Mouse (Mus musculus): ENCODE results near the gene Plbd2.

Gene Plbd2

DNA sequence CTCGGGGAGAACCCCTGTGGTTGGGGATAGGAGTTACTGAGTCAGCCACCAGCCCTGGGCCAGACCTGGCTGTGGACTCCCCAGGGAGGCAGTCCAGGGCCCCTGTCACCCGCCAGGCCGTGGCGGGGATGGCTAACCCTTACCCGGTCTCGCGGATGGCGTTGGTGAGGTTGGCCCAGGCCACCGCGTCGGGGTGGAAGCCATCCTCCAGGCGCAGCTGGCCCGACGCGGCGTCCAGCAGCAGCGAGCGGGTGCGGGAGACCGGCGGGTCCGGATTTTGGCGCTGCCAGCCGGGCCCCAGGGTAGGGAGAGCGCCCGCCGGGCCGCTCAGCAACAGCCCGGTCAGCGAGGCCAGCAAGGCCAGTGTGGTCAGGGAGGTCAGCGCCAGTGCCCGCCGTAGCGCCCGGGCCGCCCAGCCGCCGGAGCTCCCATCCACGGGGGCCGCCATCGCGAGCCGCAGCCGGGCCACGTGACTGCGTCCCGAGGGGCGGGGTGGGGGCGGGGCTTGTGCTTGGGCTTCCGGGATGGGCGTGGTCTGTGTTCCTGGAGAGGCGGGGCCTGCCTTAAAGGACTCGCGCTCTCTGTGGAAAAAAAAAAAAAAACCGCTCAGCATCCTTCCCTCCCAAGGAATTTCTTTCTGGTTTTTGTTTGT lies at the start of gene Plbd2:
TSS of gene Plbd2 (minus strand) at position 482 of the 652 bp plus-strand sequence.
- peak; percentile 84 to 93 for DNase-seq (ENCODE audit: low spot score in 2 of 2)

DNA sequence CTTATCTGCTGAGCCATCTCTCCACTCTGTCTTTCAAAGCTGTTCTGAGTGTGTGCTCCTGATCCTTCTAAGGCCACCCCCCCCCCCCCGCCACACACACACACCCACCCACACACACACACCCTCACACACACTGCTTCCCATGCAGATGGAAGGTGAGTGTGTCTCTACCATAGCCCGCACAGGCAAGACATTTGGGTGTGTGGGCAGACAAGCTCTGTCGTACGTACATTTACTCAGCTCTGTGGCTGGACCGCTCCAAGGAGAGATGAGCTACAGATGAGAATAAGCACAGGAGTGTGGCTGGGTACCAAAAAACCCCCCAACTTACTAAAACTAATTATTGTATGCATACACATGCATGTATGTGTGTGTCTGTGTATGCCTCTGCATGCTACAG lies 47.2 kb upstream of the Plbd2 start:
- DNase-seq (ENCODE audit: low spot score in 2 of 2), result no peak

DNA sequence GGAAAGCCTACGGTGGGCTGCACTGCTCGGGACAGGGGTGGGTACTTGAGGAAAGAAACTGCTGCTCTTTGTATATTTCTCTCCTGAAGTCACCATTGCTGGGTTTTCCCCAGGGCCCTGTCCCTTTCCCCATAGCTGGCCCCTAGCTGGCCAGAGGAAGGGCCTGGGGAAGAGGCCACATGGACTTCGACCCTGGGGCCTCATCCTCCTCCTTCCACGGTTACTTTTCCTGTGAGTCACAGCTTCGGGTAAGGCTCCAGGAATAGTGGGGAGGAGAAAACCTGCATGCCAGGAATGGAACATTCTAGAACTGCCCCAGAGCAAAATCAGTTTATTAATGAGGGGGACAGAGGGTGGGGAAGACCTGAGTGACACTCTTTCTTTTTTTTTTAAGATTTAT lies 46.7 kb upstream of the Plbd2 start:
- no peak for DNase-seq (ENCODE audit: low spot score in 2 of 2)

DNA sequence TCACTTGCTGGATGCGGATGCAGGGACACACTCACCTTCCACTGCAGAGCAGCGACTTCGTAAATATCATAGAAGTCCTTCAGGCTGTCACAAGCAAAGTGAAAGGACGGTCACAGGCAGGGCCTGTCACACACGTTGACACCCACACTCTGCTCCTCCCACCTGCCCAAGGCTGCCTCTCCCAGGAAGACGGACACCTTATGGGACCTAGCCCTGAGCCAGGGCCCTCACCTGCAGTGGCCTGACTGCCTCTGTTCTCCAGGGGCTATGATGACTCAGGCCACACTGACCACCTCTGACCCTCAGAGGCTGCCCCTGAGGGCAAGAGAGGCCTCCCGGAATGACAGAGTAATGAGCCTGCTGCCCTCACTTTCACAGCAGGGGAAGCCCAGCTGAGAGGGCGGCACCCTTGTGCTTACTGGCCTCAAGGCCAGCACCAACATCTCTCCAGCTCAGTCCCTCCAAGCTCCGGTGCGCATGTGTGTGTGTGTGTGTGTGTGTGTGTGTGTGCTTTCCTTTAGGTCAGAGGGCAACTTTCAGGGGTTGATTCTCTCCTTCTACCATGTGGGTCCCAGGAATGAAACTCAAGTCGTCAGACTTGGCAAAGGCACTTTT lies 44.9 kb upstream of the Plbd2 start:
- DNase-seq (ENCODE audit: low spot score in 2 of 2), result no peak

DNA sequence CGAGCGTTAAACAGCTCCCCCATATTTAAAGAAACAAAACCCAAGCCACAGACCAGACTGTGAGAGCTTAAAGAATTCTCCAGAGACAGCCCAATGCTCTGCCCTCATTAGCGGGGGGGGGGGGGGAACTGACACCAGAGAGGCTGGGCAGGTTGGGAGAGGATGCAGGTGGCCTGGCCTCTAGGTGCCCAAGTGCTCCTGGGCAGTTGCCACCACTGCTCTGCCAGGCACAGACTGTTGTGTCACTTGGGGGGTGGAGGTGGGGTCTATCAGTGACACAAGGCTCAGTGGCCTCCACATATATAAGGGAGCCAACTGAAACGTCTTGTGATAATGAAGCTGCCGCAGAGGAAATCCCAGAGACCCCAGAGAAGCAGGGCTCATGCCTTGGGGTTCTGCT lies 33.2 kb upstream of the Plbd2 start:
- DNase-seq (ENCODE audit: low spot score in 2 of 2), result no peak

DNA sequence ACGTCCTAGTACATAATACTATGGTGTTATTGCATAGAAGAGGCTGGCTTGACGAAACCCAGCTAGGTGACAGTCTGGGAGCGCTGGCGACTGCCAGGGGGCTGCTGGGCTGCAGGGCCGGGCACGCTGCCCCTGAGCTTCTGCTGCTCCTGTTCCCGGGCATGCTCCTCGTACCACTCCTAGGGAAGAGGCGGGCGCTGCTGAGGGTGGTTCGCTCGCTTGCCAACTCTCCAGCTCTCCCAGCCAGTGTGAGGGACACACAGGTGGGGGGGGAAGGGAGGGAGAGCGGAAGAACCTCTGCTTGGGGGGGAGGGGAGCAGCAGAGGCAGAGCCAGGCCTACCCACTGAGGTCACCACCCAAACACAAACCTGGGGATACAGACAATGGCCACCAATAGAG lies 32.6 kb upstream of the Plbd2 start:
- no peak for DNase-seq (ENCODE audit: low spot score in 2 of 2)

DNA sequence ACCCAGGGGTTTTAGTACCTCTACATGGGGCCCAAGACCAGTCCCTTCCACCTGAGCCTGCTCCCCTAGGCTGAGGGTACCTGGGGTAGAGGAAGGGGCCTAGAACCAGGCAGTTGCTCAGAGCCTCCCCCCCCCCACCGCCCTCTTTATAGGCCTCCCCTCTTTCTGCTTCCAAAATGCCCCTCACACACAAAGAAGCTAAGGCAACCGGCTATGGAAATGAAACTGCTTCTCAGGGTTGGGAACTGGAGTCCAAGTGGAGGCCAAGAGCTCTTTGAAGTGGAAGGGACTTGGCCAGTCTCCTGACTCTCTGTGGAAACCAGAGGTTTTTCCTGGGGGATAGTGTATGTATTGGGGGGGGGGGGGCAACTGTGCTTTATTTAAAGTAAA lies 31.3 kb upstream of the Plbd2 start:
- no peak for DNase-seq (ENCODE audit: low spot score in 2 of 2)

DNA sequence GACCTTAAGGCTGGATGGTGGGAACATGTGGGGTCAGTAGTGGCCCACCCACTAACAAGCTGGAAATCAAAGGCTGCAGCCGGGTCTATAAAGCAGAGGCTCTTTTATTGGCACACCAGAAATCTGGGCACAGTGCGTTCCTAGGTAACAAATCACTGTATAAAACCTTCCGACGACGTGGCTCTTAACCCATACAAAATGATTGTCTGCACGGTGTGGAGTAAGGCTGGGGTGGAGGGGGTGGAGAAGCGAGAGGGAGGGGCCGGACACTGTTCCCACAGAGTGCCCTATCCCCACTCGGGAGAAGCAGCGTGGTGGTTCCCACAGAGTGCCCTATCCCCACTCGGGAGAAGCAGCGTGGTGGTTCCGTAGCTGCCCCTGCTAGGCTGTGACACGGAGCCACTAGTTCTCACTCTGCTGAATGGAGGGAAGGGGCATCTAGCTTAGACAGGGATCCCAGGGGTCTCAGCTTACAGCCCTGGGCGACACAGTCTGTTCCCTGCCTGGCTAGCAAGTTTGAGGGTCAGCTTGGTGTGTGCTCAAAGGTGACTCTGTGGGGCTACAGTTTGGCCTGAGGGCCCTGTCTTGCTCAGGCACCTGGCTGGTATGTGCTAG lies 30.8 kb upstream of the Plbd2 start:
- no peak for DNase-seq (ENCODE audit: low spot score in 2 of 2)

DNA sequence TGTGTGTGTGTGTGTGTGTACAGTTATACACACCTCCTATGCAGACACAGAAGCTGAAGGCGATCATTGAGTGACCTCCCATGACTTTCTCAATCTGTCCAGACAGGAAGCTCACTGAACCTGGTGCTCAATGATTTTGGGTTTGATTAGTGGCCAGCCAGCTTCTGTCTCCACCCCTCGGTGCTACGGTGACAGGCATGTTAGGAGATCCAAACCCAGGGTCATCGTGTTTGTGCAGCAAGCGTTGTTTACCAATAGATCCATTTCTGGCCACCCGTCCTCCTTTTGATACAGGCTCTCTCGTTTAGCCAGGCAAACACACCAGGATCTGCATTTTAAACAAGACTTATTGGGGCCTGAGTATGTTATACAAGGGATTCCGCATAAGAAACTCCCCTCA lies 28.2 kb upstream of the Plbd2 start:
- DNase-seq (ENCODE audit: low spot score in 2 of 2), result no peak

DNA sequence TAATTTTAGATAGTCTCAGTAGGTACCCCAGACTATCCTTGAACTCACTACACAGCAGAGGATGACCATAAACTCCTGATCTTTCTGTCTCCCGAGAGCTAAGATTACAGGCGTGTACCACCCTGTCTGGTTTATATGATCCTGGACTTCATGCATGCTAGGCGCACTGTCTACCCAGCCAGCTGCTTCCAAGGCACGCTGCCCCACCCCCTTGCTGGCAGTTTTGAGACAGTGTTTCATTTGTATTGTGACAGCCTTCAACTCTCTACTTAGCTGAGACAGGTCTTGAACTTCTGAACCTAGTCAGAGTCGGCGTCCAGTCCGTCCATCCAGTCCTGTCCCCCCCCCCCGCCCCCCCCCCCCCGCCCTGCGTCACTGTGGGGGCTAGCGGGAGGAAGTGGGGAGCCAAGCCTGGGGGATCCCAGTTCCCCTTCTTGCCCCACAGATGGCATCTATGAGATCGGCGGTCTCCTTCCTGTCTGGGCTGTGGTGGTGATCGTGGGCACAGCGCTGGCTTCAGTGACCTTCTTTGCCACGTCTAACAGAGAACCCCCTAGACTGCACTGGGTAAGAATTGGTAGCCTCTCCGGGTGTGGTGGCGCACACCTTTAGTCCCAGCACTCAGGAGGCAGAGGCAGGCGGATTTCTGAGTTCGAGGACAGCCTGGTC lies 24.0 kb upstream of the Plbd2 start:
- DNase-seq (ENCODE audit: low spot score in 2 of 2), result no peak

DNA sequence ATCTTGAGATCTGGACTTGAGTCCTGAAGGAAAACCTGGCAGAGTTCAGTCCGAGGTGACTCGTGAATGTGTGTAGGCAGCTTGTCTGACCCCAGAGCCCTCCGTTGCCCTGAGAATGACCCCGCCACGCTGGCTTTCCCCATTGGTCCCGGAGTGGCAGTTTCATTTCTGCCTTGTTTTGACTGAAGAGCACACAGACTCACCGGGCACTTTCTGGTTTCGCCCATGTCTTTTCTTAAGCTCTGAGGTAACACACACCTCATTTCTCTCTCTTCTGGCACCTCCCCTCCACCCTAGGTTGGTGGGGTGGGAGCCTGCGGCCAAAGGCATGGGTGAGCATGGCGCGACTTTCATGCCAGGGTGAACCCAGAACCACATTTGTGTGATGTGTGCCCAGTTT lies 22.9 kb upstream of the Plbd2 start:
- DNase-seq (ENCODE audit: low spot score in 2 of 2), result no peak

DNA sequence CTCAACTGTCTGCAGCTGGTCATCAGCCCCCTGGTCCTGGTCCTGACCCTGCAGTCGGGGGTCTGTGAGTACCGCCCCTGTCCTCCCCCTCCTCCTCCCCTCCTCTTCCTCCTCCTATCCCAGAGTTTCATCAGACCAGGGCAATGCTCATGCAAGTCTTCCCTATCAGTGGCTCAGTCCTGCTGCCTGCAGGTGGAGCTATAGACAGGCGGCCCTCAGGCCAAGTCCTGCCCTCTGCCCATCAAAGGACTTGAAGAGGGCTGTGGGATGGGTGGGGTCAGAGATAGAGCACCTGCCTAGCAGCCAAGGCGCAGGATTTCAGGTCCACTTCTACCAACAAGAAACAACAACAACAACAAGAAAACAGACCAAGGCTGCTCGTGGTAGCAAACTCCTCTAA lies 22.3 kb upstream of the Plbd2 start:
- DNase-seq (ENCODE audit: low spot score in 2 of 2), result no peak

DNA sequence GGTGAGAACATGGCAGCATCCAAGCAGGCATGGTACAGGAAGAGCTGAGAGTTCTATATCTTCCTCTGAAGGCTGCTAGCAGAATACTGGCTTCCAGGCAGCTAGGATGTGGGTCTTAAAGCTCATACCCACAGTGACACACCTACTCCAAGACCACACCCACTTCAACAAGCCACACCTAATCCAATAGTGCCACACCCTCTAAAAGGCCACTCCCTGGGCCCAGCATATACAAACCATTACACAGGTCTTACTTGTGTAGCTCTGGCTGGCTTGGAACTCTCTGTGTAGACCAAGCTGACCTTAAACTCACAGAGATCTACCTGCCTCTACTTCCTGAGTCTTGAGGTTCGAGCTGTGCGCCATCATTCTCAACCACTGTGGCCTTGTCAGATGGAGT lies 21.3 kb upstream of the Plbd2 start:
- no peak for DNase-seq (ENCODE audit: low spot score in 2 of 2)

DNA sequence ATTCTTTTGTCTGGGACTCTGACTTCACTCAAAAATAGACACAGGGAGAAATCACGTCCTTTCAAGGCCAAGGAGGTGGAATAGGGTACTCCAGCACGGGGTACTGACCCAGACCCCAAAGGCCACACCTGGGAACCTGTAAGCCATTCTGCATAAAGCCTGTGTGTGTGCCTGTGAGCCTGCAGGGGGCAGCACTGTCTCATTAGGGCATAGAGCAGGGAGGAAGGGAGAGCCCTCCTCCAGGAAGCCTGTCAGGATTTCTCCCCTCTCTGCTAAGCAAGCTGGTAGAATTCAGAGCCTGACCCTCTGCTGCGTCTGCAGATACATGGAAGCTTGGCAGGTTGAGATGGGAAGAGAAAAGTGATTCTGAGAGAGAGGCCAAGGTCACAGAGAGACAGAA lies 19.2 kb upstream of the Plbd2 start:
- peak; percentile 42 to 81 for DNase-seq (ENCODE audit: low spot score in 2 of 2)

DNA sequence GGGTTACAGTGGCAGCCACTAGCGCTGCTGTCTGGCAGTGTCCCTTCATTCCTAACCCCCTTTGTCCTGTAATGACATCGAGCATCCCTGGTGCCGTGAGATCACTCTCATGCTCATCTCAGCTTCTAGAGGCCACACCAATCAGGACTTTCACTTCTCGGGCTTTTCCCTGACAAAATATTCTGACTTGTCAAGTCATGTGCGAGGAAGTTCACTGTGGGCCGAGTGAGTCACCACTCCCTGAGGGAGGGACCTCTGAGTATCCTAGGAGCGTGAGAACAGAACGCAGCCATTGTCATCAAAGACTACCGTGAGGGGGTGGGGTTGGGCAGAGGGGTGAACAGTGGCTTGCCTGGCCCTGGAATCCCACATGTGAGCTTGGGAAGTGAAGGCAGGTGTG lies 14.1 kb upstream of the Plbd2 start:
- no peak for DNase-seq (ENCODE audit: low spot score in 2 of 2)

DNA sequence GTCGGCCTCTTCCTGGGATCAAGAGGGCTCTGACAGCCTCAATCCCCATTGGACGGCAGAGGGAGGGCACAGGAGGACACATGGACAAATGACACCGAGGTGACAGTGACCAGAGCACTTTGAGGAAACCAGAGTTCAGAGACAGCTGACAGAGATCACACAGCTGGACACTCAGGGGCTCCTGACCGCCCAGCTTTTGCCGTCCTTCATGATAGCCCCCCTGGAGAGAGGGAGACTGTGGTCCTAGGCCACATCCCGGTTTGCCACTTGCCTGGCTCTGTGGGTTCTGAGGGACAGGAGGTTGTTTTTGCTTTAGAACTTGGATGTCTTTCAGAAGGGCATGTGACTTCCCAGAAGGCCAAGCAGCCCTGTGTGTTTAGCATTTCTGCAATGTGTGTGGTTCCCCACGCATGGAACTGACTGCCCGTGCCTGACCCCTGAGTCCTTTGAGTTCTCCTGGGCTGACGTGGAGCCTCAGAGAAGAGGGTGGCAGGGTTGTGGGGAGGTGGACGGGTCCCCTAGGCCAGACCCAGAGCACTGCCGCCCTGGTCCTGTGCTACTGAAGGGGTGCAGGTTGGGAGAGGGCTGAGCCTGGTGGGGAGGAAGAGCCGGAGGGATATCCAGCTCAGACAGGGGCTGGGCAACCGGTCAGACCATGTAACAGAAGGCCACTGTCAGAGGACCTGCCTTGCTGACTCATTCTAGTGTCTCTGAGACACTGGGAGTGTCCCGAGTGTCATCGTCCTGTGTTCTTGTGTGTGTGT lies 13.0 kb upstream of the Plbd2 start:
- DNase-seq (ENCODE audit: low spot score in 2 of 2), result no peak

DNA sequence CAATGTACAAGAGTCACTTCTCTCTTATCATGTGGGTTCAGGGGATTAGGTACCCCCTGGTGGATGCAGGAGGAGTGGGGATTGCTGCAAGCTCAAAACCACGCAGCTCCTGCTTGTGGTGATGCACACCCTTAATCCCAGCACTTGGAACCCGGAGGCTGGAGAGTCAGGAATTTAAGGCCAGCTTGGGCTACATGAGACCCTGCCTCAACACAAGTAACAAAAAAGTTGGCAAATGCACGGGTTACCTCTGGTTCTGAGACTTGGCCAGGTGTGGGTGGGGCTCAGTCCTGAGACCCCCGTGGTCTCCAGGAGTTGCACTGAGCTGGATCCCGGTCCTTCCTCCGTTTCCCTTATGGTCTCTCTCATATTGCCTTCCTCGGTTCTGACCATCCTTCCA lies 12.0 kb upstream of the Plbd2 start:
- no peak for DNase-seq (ENCODE audit: low spot score in 2 of 2)

DNA sequence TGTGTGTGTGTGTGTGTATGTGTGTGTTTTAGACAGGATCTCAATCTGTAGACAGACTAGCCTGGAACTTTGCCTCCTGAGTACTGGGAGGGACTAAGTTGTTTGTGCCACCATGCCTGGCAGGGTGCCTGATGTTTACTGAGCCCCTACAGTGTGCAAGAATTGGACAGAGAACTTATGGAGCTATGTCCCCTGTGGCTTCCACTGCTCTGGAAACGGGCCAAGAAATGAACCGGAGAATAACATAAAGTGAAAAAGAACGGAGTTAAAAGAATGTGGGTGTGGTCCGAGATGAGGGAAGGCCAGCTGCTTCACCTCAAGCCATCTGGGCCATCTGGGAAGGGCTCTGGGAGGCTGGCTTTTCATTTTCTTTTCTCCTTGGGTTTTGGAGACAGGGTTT lies 11.3 kb upstream of the Plbd2 start:
- DNase-seq (ENCODE audit: low spot score in 2 of 2), result no peak

DNA sequence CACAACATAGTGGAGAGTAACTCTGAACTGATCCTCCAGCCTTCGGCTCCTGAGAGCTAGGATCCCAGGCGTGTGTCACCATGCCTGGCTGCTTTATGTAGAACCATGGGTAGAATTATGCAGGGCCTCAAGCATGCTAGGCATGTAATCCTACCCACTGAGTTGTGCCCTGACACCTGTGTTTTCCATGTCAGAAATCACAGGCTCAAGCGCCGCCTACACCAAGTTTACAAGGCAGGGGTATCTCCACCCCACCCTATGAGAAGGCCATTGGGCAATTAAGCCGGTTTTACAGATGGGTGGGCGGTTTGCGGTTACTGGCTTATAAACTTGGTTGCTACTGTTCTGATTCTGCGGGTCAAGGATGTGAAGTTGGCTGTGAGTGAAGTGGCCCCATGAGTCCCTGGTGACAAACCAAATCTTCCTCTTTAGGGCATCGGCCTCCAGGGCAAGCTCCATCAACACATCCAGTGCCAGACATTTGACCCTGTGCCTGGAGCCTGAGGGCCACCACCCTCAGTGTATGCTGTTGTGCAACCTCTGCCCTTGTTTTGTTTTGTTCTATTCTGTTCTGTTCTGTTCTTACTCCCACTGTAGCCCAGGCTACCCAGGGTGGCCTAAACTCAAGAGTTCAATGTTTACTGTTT lies 10.7 kb upstream of the Plbd2 start:
- DNase-seq (ENCODE audit: low spot score in 2 of 2), result no peak

DNA sequence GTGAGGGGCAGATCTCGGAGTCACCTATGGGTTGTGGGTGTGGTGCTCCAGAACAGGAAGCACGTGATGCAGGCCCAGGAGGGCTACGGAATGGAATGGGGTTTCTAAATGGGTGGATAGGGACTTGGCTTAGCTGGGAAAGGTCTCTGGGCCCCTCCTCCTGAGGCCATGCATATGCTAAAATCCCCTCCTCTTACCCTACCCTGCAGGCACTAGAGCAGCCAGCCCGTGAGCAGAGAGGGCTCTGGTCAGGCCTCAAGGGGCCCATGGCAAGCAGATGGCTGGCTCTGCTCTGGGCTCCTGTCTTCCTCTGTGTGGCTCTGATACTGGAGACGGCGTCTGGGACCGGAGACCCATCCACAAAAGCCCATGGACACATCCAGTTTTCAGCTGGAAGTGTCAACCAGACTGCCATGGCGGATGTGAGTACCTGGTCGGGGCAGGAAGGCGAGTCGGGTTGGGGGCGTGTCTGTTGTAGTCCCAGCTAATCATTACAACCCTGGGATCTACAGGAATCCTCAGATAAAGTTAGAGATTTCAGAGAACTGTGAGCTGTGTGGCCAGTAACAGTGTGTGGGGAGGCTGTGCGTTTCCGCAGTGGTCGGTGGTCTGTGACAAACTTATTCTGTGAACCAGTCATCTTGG lies 9.6 kb upstream of the Plbd2 start:
- no peak for DNase-seq (ENCODE audit: low spot score in 2 of 2)

DNA sequence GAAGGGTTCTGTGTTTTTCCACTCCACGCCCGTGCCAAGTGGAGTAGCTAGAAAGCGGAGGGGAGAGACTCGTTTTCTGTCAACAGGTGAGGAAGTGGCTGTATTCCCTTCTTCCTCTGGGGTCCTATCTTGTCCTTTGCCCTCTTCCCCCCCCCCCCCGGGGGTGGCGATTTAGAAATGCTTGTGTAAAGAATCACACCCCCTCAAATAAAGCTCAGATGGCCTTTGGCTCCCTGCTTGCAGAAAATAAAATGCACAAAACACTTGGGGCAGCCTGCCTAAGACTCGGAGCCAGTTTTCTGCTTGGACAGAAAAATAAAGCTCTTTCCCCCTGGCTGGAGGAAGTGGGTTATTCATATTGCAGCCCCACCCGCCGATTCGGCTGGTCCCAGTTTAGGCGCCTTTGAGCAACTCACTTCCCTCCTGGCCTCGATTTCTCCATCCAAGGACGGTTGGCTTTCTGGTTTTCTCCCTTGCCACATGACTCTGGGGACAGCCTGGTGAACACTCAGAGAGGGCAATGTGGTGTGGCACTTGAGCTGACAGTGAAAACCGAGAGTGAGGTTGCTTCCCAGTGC lies 8.3 kb upstream of the Plbd2 start:
- peak in 1 of 2 experiments; percentile 35 for DNase-seq (ENCODE audit: low spot score in 2 of 2)
